Mouse (Mus musculus) neural tube, embryonic 15.5 days (tissue): Measurements from ENCODE around the gene Prkn. TPM values are rescaled to one million over a fixed set of nuclear protein-coding genes. Genes with fewer than 3 reads are reported as not detected.

Source experiments
- ATAC-seq: fragments of 200-750 bp; cut with Nextera tagmentation; 2 replicates; pipeline ENCODE4 v1.8.0; 2017; ENCODE audit warnings: mild to moderate bottlenecking, moderate TSS enrichment, moderate library complexity; ENCODE audit not compliant: low FRiP score
- H3K27ac ChIP-seq: fragments of 300-500 bp; sonication (generic); replicated peaks from 2 replicates; pipeline ENCODE4 v1.5.1; 2015; ENCODE audit warnings: mild to moderate bottlenecking, inconsistent platforms
- H3K27me3 ChIP-seq: fragments of 300-500 bp; sonication (generic); replicated peaks from 2 replicates; pipeline ENCODE4 v1.6.1; 2015; ENCODE audit warnings: inconsistent platforms
- H3K36me3 ChIP-seq: fragments of 300-500 bp; sonication (generic); 2 replicates; pipeline ENCODE4 v1.6.1; 2015; ENCODE audit warnings: inconsistent platforms
- H3K4me1 ChIP-seq: fragments of 300-500 bp; sonication (generic); 2 replicates; pipeline ENCODE4 v1.6.1; 2015; ENCODE audit warnings: inconsistent platforms
- H3K4me2 ChIP-seq: fragments of 300-500 bp; sonication (generic); 2 replicates; pipeline ENCODE4 v1.6.1; 2015; ENCODE audit warnings: inconsistent platforms, mild to moderate bottlenecking, moderate library complexity
- H3K4me3 ChIP-seq: fragments of 300-500 bp; sonication (generic); replicated peaks from 2 replicates; pipeline ENCODE4 v1.5.1; 2015; ENCODE audit warnings: mild to moderate bottlenecking, inconsistent platforms
- H3K9ac ChIP-seq: fragments of 300-500 bp; sonication (generic); replicated peaks from 2 replicates; pipeline ENCODE4 v1.6.1; 2015; ENCODE audit warnings: mild to moderate bottlenecking, inconsistent platforms
- H3K9me3 ChIP-seq: fragments of 300-500 bp; sonication (generic); replicated peaks from 2 replicates; pipeline ENCODE4 v1.6.1; 2016; ENCODE audit warnings: inconsistent platforms
- WGBS: fragments of 180-500 bp; shearing (Covaris S2); methylation state at CpG from one replicate; pipeline ENCODE4 v1.1.7; 2015; ENCODE audit warnings: mixed read lengths; 5-methylcytosine and 5-hydroxymethylcytosine counted together
- polyA plus RNA-seq: library from polyadenylated mRNA; unstranded; fragments of >200 nt; fragmentation: Nextera tagmentation; extraction: Ambion mirVana; gene quantifications from 2 replicates; pipeline ENCODE4 v1.2.1, GENCODE M21; 2015

Prkn gene
- polyA plus RNA-seq, 1 experiment from 2014 or later, result 4.8 TPM

- Histone ChIP-seq H3K9ac (no peak overlapping the region), H3K4me3 (no peak overlapping the region), H3K4me2 (no peak overlapping the region), H3K36me3 (no peaks in the 10 kb centered on the region), H3K27me3 (no peaks in the 10 kb centered on the region), H3K9me3 (no peaks in the 10 kb centered on the region), H3K27ac (no peak overlapping the region), H3K4me1 (no peaks in the 10 kb centered on the region)
- ATAC-seq, result no peak
Measured at GRCm38 (mm10) chr17:12099415-12099814, 1259.2 kb downstream of the Prkn start.

GRCm38 (mm10) chr17:12102326-12102725 is 1262.1 kb downstream of the Prkn start:
- Histone ChIP-seq H3K9ac (no peak overlapping the region), H3K9me3 (no peaks in the 10 kb centered on the region), H3K4me1 (no peaks in the 10 kb centered on the region), H3K4me3 (no peak overlapping the region), H3K4me2 (no peak overlapping the region), H3K27ac (no peak overlapping the region), H3K36me3 (no peaks in the 10 kb centered on the region), H3K27me3 (no peaks in the 10 kb centered on the region)
- WGBS, result 91% methylated on average over 10 of the region's 10 CpGs
- ATAC-seq, result no peak

GRCm38 (mm10) chr17:12103781-12104180 is 1263.6 kb downstream of the Prkn start:
- H3K4me2 ChIP-seq, result no peak overlapping the region
- 86% methylated on average over 6 of the region's 6 CpGs for WGBS
- H3K4me1 ChIP-seq, result no peaks in the 10 kb centered on the region
- no peaks in the 10 kb centered on the region for H3K9me3 ChIP-seq
- H3K27me3 ChIP-seq, result no peaks in the 10 kb centered on the region
- H3K4me3 ChIP-seq, result no peak overlapping the region
- no peak overlapping the region for H3K9ac ChIP-seq
- no peak overlapping the region for H3K27ac ChIP-seq
- no peak for ATAC-seq
- H3K36me3 ChIP-seq, result no peaks in the 10 kb centered on the region

- H3K4me1 ChIP-seq, result no peaks in the 10 kb centered on the region
- no peak overlapping the region for H3K27ac ChIP-seq
- H3K9ac ChIP-seq, result no peak overlapping the region
- no peaks in the 10 kb centered on the region for H3K9me3 ChIP-seq
- no peaks in the 10 kb centered on the region for H3K27me3 ChIP-seq
- H3K4me3 ChIP-seq, result no peak overlapping the region
- no peak overlapping the region for H3K4me2 ChIP-seq
- H3K36me3 ChIP-seq, result no peaks in the 10 kb centered on the region
- 92% methylated on average over 7 of the region's 7 CpGs for WGBS
- no peak for ATAC-seq
Measured at GRCm38 (mm10) chr17:12104245-12104644, 1264.1 kb downstream of the Prkn start.

- Histone ChIP-seq H3K36me3 (no peaks in the 10 kb centered on the region), H3K4me2 (no peak overlapping the region), H3K4me1 (no peaks in the 10 kb centered on the region), H3K9me3 (no peaks in the 10 kb centered on the region), H3K4me3 (no peak overlapping the region), H3K9ac (no peak overlapping the region), H3K27ac (no peak overlapping the region), H3K27me3 (no peaks in the 10 kb centered on the region)
- no peak for ATAC-seq
- 92% methylated on average over 6 of the region's 6 CpGs for WGBS
Measured at GRCm38 (mm10) chr17:12104690-12105089, 1264.5 kb downstream of the Prkn start.

GRCm38 (mm10) chr17:12106255-12106654 is 1266.1 kb downstream of the Prkn start:
- no peak overlapping the region for H3K9ac ChIP-seq
- H3K36me3 ChIP-seq, result no peaks in the 10 kb centered on the region
- H3K4me1 ChIP-seq, result no peaks in the 10 kb centered on the region
- no peak overlapping the region for H3K27ac ChIP-seq
- WGBS, result 42% methylated on average over 4 of the region's 4 CpGs
- no peak overlapping the region for H3K4me3 ChIP-seq
- H3K4me2 ChIP-seq, result no peak overlapping the region
- no peaks in the 10 kb centered on the region for H3K9me3 ChIP-seq
- no peak for ATAC-seq
- H3K27me3 ChIP-seq, result no peaks in the 10 kb centered on the region

Other genes starting within 250 kb of the Prkn start
- 16.4 and 19.3 TPM in 2 replicates for gene Pacrg, start 73 bp upstream of the Prkn start, polyA plus RNA-seq